Mouse (Mus musculus): ENCODE results near the gene Tnf. TPM values are rescaled to one million over a fixed set of nuclear protein-coding genes. Genes with fewer than 3 reads are reported as not detected.
A peak's percentile ranks its signal among the peaks of the same experiment; 100 is the strongest.

Tnf gene
- polyA plus RNA-seq, 1 experiment from 2014 or later: 0.47 TPM

GRCm38 (mm10) chr17:35185639-35186611, 15.9 kb downstream of the Tnf start:
- no peaks in the 10 kb centered on the region for H3K36me3 ChIP-seq
- ATAC-seq (ENCODE audit: insufficient number of reproducible peaks, low FRiP score, low TSS enrichment, low read depth): peak; percentile 77
- H3K9ac ChIP-seq: no peak overlapping the region
- 1% methylated on average over 18 of the region's 18 CpGs for WGBS
- peaks cover 13% of the 10 kb centered on the region; the same call in 1 of the 2 replicates for H3K4me1 ChIP-seq
- peak overlapping the region; percentile 45 for H3K4me2 ChIP-seq (replicated peaks)
- no peaks in the 10 kb centered on the region for H3K27me3 ChIP-seq
- H3K27ac ChIP-seq (replicated peaks): peak overlapping the region; percentile 78
- H3K9me3 ChIP-seq (replicated peaks): no peaks in the 10 kb centered on the region
- H3K4me3 ChIP-seq (replicated peaks): peak overlapping the region; percentile 48

GRCm38 (mm10) chr17:35180093-35180492, 21.7 kb downstream of the Tnf start:
- Histone ChIP-seq H3K4me2 (replicated peaks) (no peak overlapping the region), H3K27ac (replicated peaks) (no peak overlapping the region), H3K9me3 (replicated peaks) (no peaks in the 10 kb centered on the region), H3K36me3 (no peaks in the 10 kb centered on the region), H3K27me3 (no peaks in the 10 kb centered on the region), H3K4me1 (no peaks in the 10 kb centered on the region), H3K9ac (no peak overlapping the region), H3K4me3 (replicated peaks) (no peak overlapping the region)
- ATAC-seq (ENCODE audit: insufficient number of reproducible peaks, low FRiP score, low TSS enrichment, low read depth): no peak
- 75% methylated on average over 5 of the region's 5 CpGs for WGBS

GRCm38 (mm10) chr17:35178528-35178927, 23.3 kb downstream of the Tnf start:
- no peaks in the 10 kb centered on the region for H3K36me3 ChIP-seq
- no peak overlapping the region for H3K4me3 ChIP-seq (replicated peaks)
- H3K4me2 ChIP-seq (replicated peaks): no peak overlapping the region
- no peak overlapping the region for H3K9ac ChIP-seq
- peaks cover 10% of the 10 kb centered on the region for H3K4me1 ChIP-seq
- H3K27ac ChIP-seq (replicated peaks): no peak overlapping the region
- H3K27me3 ChIP-seq: no peaks in the 10 kb centered on the region
- H3K9me3 ChIP-seq (replicated peaks): no peaks in the 10 kb centered on the region
- WGBS: 10% methylated on average over 5 of the region's 5 CpGs
- ATAC-seq (ENCODE audit: insufficient number of reproducible peaks, low FRiP score, low TSS enrichment, low read depth): peak; percentile 39; the same call in 1 of the 2 replicates

- ATAC-seq (ENCODE audit: insufficient number of reproducible peaks, low FRiP score, low TSS enrichment, low read depth): no peak
- H3K4me1 ChIP-seq: peaks cover 18% of the 10 kb centered on the region
- no peak within 1 kb of the TSS for H3K27ac ChIP-seq (replicated peaks)
- no peaks in the 10 kb centered on the region for H3K27me3 ChIP-seq
- H3K36me3 ChIP-seq: no peaks in the 10 kb centered on the region
- no peaks in the 10 kb centered on the region for H3K9me3 ChIP-seq (replicated peaks)
- no peak within 1 kb of the TSS for H3K9ac ChIP-seq
- WGBS: 47% methylated on average over 2 of the region's 2 CpGs
- no peak within 1 kb of the TSS for H3K4me3 ChIP-seq (replicated peaks)
- no peak within 1 kb of the TSS for H3K4me2 ChIP-seq (replicated peaks)
Measured at GRCm38 (mm10) chr17:35175968-35176367, 25.8 kb downstream of the Tnf start, which contains the start of gene Aif1. Gene Aif1 (minus strand): TSS chr17:35176068.

- no peak for ATAC-seq (ENCODE audit: insufficient number of reproducible peaks, low FRiP score, low TSS enrichment, low read depth)
- Histone ChIP-seq H3K9ac (no peak overlapping the region), H3K9me3 (replicated peaks) (no peaks in the 10 kb centered on the region), H3K27ac (replicated peaks) (no peak overlapping the region), H3K4me2 (replicated peaks) (no peak overlapping the region), H3K36me3 (no peaks in the 10 kb centered on the region), H3K4me1 (peaks cover 18% of the 10 kb centered on the region), H3K27me3 (no peaks in the 10 kb centered on the region), H3K4me3 (replicated peaks) (no peak overlapping the region)
- 61% methylated on average over 6 of the region's 6 CpGs for WGBS
Measured at GRCm38 (mm10) chr17:35175382-35175781, 26.4 kb downstream of the Tnf start.

- Histone ChIP-seq H3K9me3 (replicated peaks) (no peaks in the 10 kb centered on the region), H3K4me3 (replicated peaks) (no peak overlapping the region), H3K4me1 (peaks cover 18% of the 10 kb centered on the region), H3K9ac (no peak overlapping the region), H3K27me3 (no peaks in the 10 kb centered on the region), H3K27ac (replicated peaks) (0 out of 2 replicates have a peak overlapping the region, but pooled peaks have one; percentile 22), H3K4me2 (replicated peaks) (no peak overlapping the region), H3K36me3 (no peaks in the 10 kb centered on the region)
- WGBS: 52% methylated on average over 8 of the region's 8 CpGs
- no peak for ATAC-seq (ENCODE audit: insufficient number of reproducible peaks, low FRiP score, low TSS enrichment, low read depth)
Measured at GRCm38 (mm10) chr17:35174201-35174977, 27.4 kb downstream of the Tnf start.

GRCm38 (mm10) chr17:35173329-35173728, 28.5 kb downstream of the Tnf start:
- Histone ChIP-seq H3K4me1 (peaks cover 18% of the 10 kb centered on the region), H3K27ac (replicated peaks) (peak overlapping the region; percentile 72), H3K9ac (no peak overlapping the region), H3K36me3 (no peaks in the 10 kb centered on the region), H3K4me3 (replicated peaks) (no peak overlapping the region), H3K9me3 (replicated peaks) (no peaks in the 10 kb centered on the region), H3K4me2 (replicated peaks) (no peak overlapping the region), H3K27me3 (no peaks in the 10 kb centered on the region)
- 67% methylated on average over 3 of the region's 3 CpGs for WGBS
- ATAC-seq (ENCODE audit: insufficient number of reproducible peaks, low FRiP score, low TSS enrichment, low read depth): no peak

GRCm38 (mm10) chr17:35172445-35173234, 29.2 kb downstream of the Tnf start:
- no peaks in the 10 kb centered on the region for H3K9me3 ChIP-seq (replicated peaks)
- no peaks in the 10 kb centered on the region for H3K27me3 ChIP-seq
- WGBS: 62% methylated on average over 11 of the region's 11 CpGs

DNA sequence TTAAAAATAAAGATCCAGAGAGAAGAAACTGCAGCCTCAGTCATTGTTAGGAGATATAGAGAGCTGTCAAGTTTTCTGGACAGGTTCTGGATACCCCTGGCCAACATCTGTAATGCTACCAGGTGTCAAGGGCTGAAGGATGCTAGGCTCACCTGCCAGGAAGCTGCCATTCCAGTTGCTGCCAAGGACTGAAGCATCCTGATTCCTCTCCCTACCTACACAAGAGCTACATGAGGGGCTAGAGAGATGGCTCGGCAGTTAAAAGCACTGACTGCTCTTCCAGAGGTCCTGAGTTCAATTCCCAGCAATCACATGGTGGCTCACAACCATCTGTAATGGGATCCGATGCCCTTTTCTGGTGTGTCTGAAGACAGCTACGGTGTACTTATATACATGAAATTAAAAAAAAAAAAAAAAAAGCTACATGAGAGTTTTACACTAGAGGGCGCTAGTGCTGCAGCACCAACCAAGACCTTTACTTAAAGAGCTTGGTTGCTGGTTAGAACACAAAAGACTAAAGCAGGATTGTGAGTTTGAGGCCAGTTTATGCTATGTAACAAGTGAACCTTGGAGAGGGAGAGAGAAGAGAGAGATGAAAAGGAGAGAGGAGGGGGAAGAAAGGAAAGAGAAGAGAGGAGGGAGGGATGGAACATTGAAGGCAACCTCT, 33.1 kb downstream of the Tnf start:
- 18% methylated on average over 4 of the region's 4 CpGs for WGBS
- Histone ChIP-seq H3K9ac (no peak overlapping the region), H3K4me2 (replicated peaks) (no peak overlapping the region), H3K9me3 (replicated peaks) (no peaks in the 10 kb centered on the region), H3K27me3 (no peaks in the 10 kb centered on the region), H3K36me3 (no peaks in the 10 kb centered on the region), H3K4me1 (peaks cover 18% of the 10 kb centered on the region), H3K4me3 (replicated peaks) (no peak overlapping the region), H3K27ac (replicated peaks) (no peak overlapping the region)
- ATAC-seq (ENCODE audit: insufficient number of reproducible peaks, low FRiP score, low TSS enrichment, low read depth): no peak

More at GRCm38 (mm10) chr17:35172445-35173234, 29.2 kb downstream of the Tnf start:
- no peak for ATAC-seq (ENCODE audit: insufficient number of reproducible peaks, low FRiP score, low TSS enrichment, low read depth)
- Histone ChIP-seq H3K4me1 (peaks cover 18% of the 10 kb centered on the region), H3K36me3 (no peaks in the 10 kb centered on the region), H3K4me2 (replicated peaks) (no peak overlapping the region), H3K9ac (no peak overlapping the region), H3K4me3 (replicated peaks) (no peak overlapping the region), H3K27ac (replicated peaks) (peak overlapping the region; percentile 72)

DNA sequence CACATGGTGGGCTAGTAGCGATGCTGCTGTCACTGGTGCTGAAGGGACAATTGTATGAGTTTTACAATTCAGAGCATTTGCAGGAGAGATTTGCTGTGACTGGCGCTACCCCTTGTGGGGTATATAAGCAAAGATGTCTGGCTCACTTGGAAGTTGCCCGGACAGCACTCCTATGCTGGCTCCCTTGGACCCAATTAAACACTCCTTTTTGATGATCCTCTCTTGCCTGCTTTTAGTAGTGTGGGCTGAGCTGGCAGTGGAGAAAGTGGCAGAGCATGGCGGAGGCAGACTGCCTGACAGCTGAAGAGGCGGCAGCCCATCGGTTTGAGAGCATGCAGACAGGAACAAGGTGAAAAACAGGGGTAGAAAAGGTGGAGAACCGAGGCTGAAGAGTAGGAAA, 34.0 kb downstream of the Tnf start:
- no peak overlapping the region for H3K4me3 ChIP-seq (replicated peaks)
- ATAC-seq (ENCODE audit: insufficient number of reproducible peaks, low FRiP score, low TSS enrichment, low read depth): no peak
- peaks cover 16% of the 10 kb centered on the region for H3K4me1 ChIP-seq
- H3K9me3 ChIP-seq (replicated peaks): no peaks in the 10 kb centered on the region
- 88% methylated on average over 7 of the region's 7 CpGs for WGBS
- no peaks in the 10 kb centered on the region for H3K36me3 ChIP-seq
- H3K9ac ChIP-seq: no peak overlapping the region
- H3K4me2 ChIP-seq (replicated peaks): no peak overlapping the region
- H3K27ac ChIP-seq (replicated peaks): no peak overlapping the region
- no peaks in the 10 kb centered on the region for H3K27me3 ChIP-seq
